ENCODE assay signal across 8 mouse cellular contexts in the genomic region with DNA sequence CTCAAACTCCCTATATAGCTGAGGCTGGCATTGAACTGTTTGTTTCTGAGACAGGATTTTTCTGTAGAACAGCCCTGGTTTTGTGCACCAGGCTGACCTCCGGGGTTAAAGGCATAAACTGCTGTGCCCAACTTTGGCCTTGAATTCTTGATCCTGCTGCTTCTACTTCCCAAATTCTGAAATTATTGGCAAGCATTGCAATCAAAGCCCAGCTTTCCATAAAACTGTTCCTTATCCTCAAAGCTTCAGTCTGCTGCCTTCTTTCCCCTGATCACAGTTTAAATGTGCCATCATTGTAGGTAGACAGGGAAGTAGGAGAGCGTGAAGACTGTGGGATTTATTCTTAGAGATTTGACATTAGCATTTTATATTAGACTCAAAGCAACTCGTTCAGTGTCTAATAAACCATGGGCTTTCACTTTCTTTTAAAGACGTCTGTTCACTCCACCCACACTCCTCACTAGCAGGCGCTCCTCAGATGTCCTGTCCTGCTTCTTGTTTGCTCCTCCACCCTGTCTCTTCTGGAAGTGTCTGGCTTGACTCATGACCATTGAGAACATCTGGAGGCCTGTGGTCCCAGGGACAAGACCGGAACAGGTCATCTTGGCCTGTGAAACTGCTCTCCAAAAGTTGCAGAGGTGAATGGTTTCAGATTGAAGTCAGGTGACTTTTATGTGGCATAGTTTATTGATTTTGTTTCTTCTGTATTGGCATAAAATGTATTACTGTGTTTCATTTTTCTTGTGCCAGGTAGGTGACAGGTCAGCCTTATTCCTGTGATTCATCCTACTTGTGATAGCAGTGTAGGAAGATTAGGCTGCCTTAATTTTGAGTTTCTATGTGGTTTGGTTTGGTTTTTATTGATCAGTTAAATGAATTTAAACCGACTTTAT. TPM values are rescaled to one million over a fixed set of nuclear protein-coding genes. Genes with fewer than 3 reads are reported as not detected.
DNase-seq lines count a peak whose midpoint lies in the region; ATAC-seq lines count a peak whose summit lies in the region.

No protein-coding gene starts in this region.

- no peak overlapping the region for H3K27ac ChIP-seq in heart, embryonic 10.5 days
- H3K27ac ChIP-seq in hindbrain, embryonic 12.5 days: no peak overlapping the region
- H3K27ac ChIP-seq in midbrain, embryonic 12.5 days (replicated peaks): no peak overlapping the region

- H3K9me3 ChIP-seq in heart, embryonic 10.5 days: no peaks in the 10 kb centered on the region
- H3K9me3 ChIP-seq in hindbrain, embryonic 12.5 days (replicated peaks): no peaks in the 10 kb centered on the region
- no peaks in the 10 kb centered on the region for H3K9me3 ChIP-seq in midbrain, embryonic 12.5 days

- peak overlapping the region; percentile 92 for H3K4me2 ChIP-seq in hindbrain, embryonic 12.5 days (replicated peaks)
- H3K4me2 ChIP-seq in midbrain, embryonic 12.5 days (replicated peaks): peak overlapping the region; percentile 92

- H3K27me3 ChIP-seq in heart, embryonic 10.5 days (ENCODE audit: insufficient read depth, poor library complexity, severe bottlenecking): no peaks in the 10 kb centered on the region
- no peaks in the 10 kb centered on the region for H3K27me3 ChIP-seq in hindbrain, embryonic 12.5 days
- H3K27me3 ChIP-seq in midbrain, embryonic 12.5 days: no peaks in the 10 kb centered on the region

- intact Hi-C loops in heart, postnatal 25 days (cut with DNase I): loop anchor here (5.0 to 10.0 kb wide), 2 partner anchors 59 to 367 kb away; a partner anchor contains a TSS
- intact Hi-C loops in left cerebral cortex, postnatal 14 days (cut with DNase I): loop anchor here (5.0 kb wide), 1 partner anchor 59 kb away; a partner anchor contains a TSS

- peak overlapping the region; percentile 99 for H3K4me3 ChIP-seq in heart, embryonic 10.5 days
- peak overlapping the region; percentile 93; the same call in 1 of the 2 replicates for H3K4me3 ChIP-seq in hindbrain, embryonic 12.5 days
- H3K4me3 ChIP-seq in midbrain, embryonic 12.5 days: peak overlapping the region; percentile 77

- 81% methylated on average over 7 of the region's 7 CpGs for WGBS in heart, embryonic 10.5 days
- WGBS in hindbrain, embryonic 12.5 days: 82% methylated on average over 7 of the region's 7 CpGs
- WGBS in midbrain, embryonic 12.5 days: 87% methylated on average over 7 of the region's 7 CpGs

- no peak for ATAC-seq in hindbrain, embryonic 12.5 days (ENCODE audit: low FRiP score)
- no peak for ATAC-seq in midbrain, embryonic 12.5 days (ENCODE audit: low FRiP score, low read depth)

- H3K4me1 ChIP-seq in heart, embryonic 10.5 days: peaks cover 35% of the 10 kb centered on the region
- H3K4me1 ChIP-seq in hindbrain, embryonic 12.5 days: peaks cover 52% of the 10 kb centered on the region
- peaks cover 42% of the 10 kb centered on the region for H3K4me1 ChIP-seq in midbrain, embryonic 12.5 days

- DNase-seq in heart, embryonic 10.5 days (ENCODE audit: low spot score): no peak
- no peak for DNase-seq in heart, postnatal 25 days (ENCODE audit: low spot score)
- peak; percentile 77 for DNase-seq in MN1 (ENCODE audit: low spot score)
- no peak for DNase-seq in natural killer cell, adult 2 months (ENCODE audit: low spot score in 2 of 2)
- DNase-seq in left cerebral cortex, postnatal 14 days (ENCODE audit: low spot score in 2 of 2): no peak
- no peak for DNase-seq in gastrocnemius, postnatal 25 days

- H3K36me3 ChIP-seq in heart, embryonic 10.5 days: peaks cover 28% of the 10 kb centered on the region
- H3K36me3 ChIP-seq in hindbrain, embryonic 12.5 days: peaks cover 14% of the 10 kb centered on the region
- peaks cover 32% of the 10 kb centered on the region for H3K36me3 ChIP-seq in midbrain, embryonic 12.5 days

- H3K9ac ChIP-seq in hindbrain, embryonic 12.5 days: peak overlapping the region; percentile 95
- peak overlapping the region; percentile 24; the same call in 1 of the 2 replicates for H3K9ac ChIP-seq in midbrain, embryonic 12.5 days (replicated peaks)

RNA-seq across cellular contexts. Expression of a gene that starts 2.2 kb away (rescaled TPM):
- polyA plus RNA-seq in heart, embryonic 10.5 days (2016; fragmentation: Nextera tagmentation; extraction: Ambion mirVana): 10.0 and 10.8 TPM in 2 replicates
- 10 to 100 TPM; 14.8 to 17.5 TPM for total RNA-seq in heart, postnatal 25 days (2021)
- polyA plus RNA-seq in hindbrain, embryonic 12.5 days (2016; fragmentation: Nextera tagmentation; extraction: Ambion mirVana): 16.3 and 16.7 TPM in 2 replicates
- polyA plus RNA-seq in midbrain, embryonic 12.5 days (2016; fragmentation: Nextera tagmentation; extraction: Ambion mirVana): 14.4 and 14.9 TPM in 2 replicates
- 10 to 100 TPM; 34.5 to 37.7 TPM for total RNA-seq in left cerebral cortex, postnatal 14 days (2021)
- total RNA-seq in gastrocnemius, postnatal 25 days (2021): 10 to 100 TPM; 17.4 TPM

RNA-seq across cellular contexts. Expression of a gene that starts 2.4 kb away (rescaled TPM):
- 36.7 and 46.2 TPM in 2 replicates for polyA plus RNA-seq in heart, embryonic 10.5 days (2016; fragmentation: Nextera tagmentation; extraction: Ambion mirVana)
- 10 to 100 TPM; 36.8 to 40.9 TPM for total RNA-seq in heart, postnatal 25 days (2021)
- 69.8 and 70.2 TPM in 2 replicates for polyA plus RNA-seq in hindbrain, embryonic 12.5 days (2016; fragmentation: Nextera tagmentation; extraction: Ambion mirVana)
- polyA plus RNA-seq in midbrain, embryonic 12.5 days (2016; fragmentation: Nextera tagmentation; extraction: Ambion mirVana): 69.4 and 74.9 TPM in 2 replicates
- 10 to 100 TPM; 72.8 to 75.6 TPM for total RNA-seq in left cerebral cortex, postnatal 14 days (2021)
- total RNA-seq in gastrocnemius, postnatal 25 days (2021): 10 to 100 TPM; 31.1 to 32.6 TPM
